Mouse (Mus musculus) heart, postnatal 0 days (tissue): ENCODE data around the gene Supt3. TPM values are rescaled to one million over a fixed set of nuclear protein-coding genes. Genes with fewer than 3 reads are reported as not detected.

Experiments used
- ATAC-seq: fragments of 200-750 bp; cut with Nextera tagmentation; 2 replicates; pipeline ENCODE4 v1.8.0; 2017; ENCODE audit warnings: low read depth, moderate number of reproducible peaks, moderate library complexity; ENCODE audit not compliant: insufficient read depth
- DNase-seq: peaks from one replicate; pipeline ENCODE4 v3.0.0-alpha.2; 2016; ENCODE audit warnings: low spot score
- H3K27ac ChIP-seq: fragments of 300-500 bp; sonication (generic); 2 replicates; pipeline ENCODE4 v1.5.1; 2014; ENCODE audit warnings: low read depth, mild to moderate bottlenecking
- H3K27me3 ChIP-seq: fragments of 300-500 bp; sonication (generic); 2 replicates; pipeline ENCODE4 v1.6.1; 2014; ENCODE audit warnings: low read length, mixed read lengths; ENCODE audit not compliant: control insufficient read depth, insufficient read depth
- H3K36me3 ChIP-seq: fragments of 300-500 bp; sonication (generic); replicated peaks from 2 replicates; pipeline ENCODE4 v1.6.1; 2014; ENCODE audit warnings: low read length, mixed read lengths; ENCODE audit not compliant: control insufficient read depth, insufficient read depth
- H3K4me1 ChIP-seq: fragments of 300-500 bp; sonication (generic); 2 replicates; pipeline ENCODE4 v1.6.1; 2014; ENCODE audit warnings: antibody characterized with exemption; ENCODE audit not compliant: control insufficient read depth, insufficient read depth
- H3K4me2 ChIP-seq: fragments of 300-500 bp; sonication (generic); 2 replicates; pipeline ENCODE4 v1.6.1; 2014; ENCODE audit warnings: low read depth, mild to moderate bottlenecking, low read length, moderate library complexity
- H3K4me3 ChIP-seq: fragments of 300-500 bp; sonication (generic); 2 replicates; pipeline ENCODE4 v1.5.1; 2014; ENCODE audit warnings: low read depth, low read length
- H3K9ac ChIP-seq: fragments of 300-500 bp; sonication (generic); replicated peaks from 2 replicates; pipeline ENCODE4 v1.6.1; 2014; ENCODE audit warnings: low read depth, low read length, mixed read lengths
- H3K9me3 ChIP-seq: fragments of 300-500 bp; sonication (generic); replicated peaks from 2 replicates; pipeline ENCODE4 v1.6.1; 2016; ENCODE audit warnings: low read length; ENCODE audit not compliant: control insufficient read depth
- CTCF ChIP-seq: IDR thresholded peaks from 2 replicates; pipeline ENCODE4 v1.5.1; 2016; ENCODE audit warnings: antibody characterized with exemption, control low read depth, low read depth
- EP300 ChIP-seq: IDR thresholded peaks from 2 replicates; pipeline ENCODE4 v1.6.1; 2016; ENCODE audit warnings: antibody characterized with exemption, low read depth
- WGBS: fragments of 180-500 bp; shearing (Covaris S2); extraction: QIAGEN DNeasy Blood & Tissue Kit; methylation state at CpG from one replicate; pipeline ENCODE4 v1.1.7; 2014; 5-methylcytosine and 5-hydroxymethylcytosine counted together
- polyA plus RNA-seq: library from polyadenylated mRNA; unstranded; fragments of >200 nt; fragmentation: Nextera tagmentation; extraction: Ambion mirVana; gene quantifications from 2 replicates; pipeline ENCODE4 v1.2.1, GENCODE M21; 2015
- total RNA-seq: library from RNA; depleted of rRNA; stranded (reverse); fragments of >200 nt; gene quantifications from 2 replicates; pipeline ENCODE4 v1.2.3, GENCODE M21; 2014; ENCODE audit warnings: low replicate concordance

Supt3 gene
- total and polyA plus RNA-seq, 2 experiments from 2014 or later, result 4.3 to 19.5 TPM

- ATAC-seq (no peak), DNase-seq (no peak)
- no peak overlapping the region for H3K27ac ChIP-seq
- no peak overlapping the region for H3K9ac ChIP-seq
- TF ChIP-seq CTCF, result no peak
- TF ChIP-seq EP300, result no peak
- H3K27me3 ChIP-seq, result no peaks in the 10 kb centered on the region
- H3K4me3 ChIP-seq, result no peak overlapping the region
- 53% methylated on average over 4 of the region's 4 CpGs for WGBS
- H3K9me3 ChIP-seq, result no peaks in the 10 kb centered on the region
- H3K4me2 ChIP-seq, result no peak overlapping the region
- H3K4me1 ChIP-seq, result 0 out of 2 replicates have a peak, but pooled peaks cover 4% of the 10 kb centered on the region
- no peaks in the 10 kb centered on the region for H3K36me3 ChIP-seq
These were observed 196.5 kb downstream of the Supt3 start for GRCm38 (mm10) chr17:44973489-44973888.

GRCm38 (mm10) chr17:44977690-44978089 is 200.7 kb downstream of the Supt3 start:
- no peaks in the 10 kb centered on the region for H3K9me3 ChIP-seq
- no peaks in the 10 kb centered on the region for H3K36me3 ChIP-seq
- no peak for DNase-seq
- TF ChIP-seq EP300, result no peak
- no peak for TF ChIP-seq CTCF
- no peak overlapping the region for H3K9ac ChIP-seq
- ATAC-seq, result no peak
- WGBS, result 95% methylated on average over 2 of the region's 2 CpGs
- H3K4me1 ChIP-seq, result peaks cover 5% of the 10 kb centered on the region; the same call in 1 of the 2 replicates
- no peak overlapping the region for H3K27ac ChIP-seq
- no peak overlapping the region for H3K4me3 ChIP-seq
- no peak overlapping the region for H3K4me2 ChIP-seq
- H3K27me3 ChIP-seq, result no peaks in the 10 kb centered on the region

- Histone ChIP-seq H3K9me3 (no peaks in the 10 kb centered on the region), H3K36me3 (no peaks in the 10 kb centered on the region), H3K4me2 (no peak overlapping the region), H3K9ac (no peak overlapping the region), H3K27me3 (no peaks in the 10 kb centered on the region), H3K27ac (no peak overlapping the region), H3K4me1 (peaks cover 10% of the 10 kb centered on the region), H3K4me3 (no peak overlapping the region)
- no peak for ATAC-seq
- no peak for DNase-seq
- WGBS, result 97% methylated on average over 2 of the region's 2 CpGs
- TF ChIP-seq CTCF (no peak), EP300 (no peak)
These were observed 211.0 kb downstream of the Supt3 start for GRCm38 (mm10) chr17:44987964-44988363.

GRCm38 (mm10) chr17:45003311-45003710 is 226.4 kb downstream of the Supt3 start:
- Histone ChIP-seq H3K4me1 (no peaks in the 10 kb centered on the region), H3K4me2 (no peak overlapping the region), H3K27me3 (no peaks in the 10 kb centered on the region), H3K9ac (no peak overlapping the region), H3K9me3 (no peaks in the 10 kb centered on the region), H3K27ac (no peak overlapping the region), H3K4me3 (no peak overlapping the region), H3K36me3 (no peaks in the 10 kb centered on the region)
- no peak for DNase-seq
- no peak for TF ChIP-seq EP300
- TF ChIP-seq CTCF, result no peak
- ATAC-seq, result no peak
- 86% methylated on average over 4 of the region's 4 CpGs for WGBS

GRCm38 (mm10) chr17:45004477-45005170 is 227.7 kb downstream of the Supt3 start:
- no peaks in the 10 kb centered on the region for H3K9me3 ChIP-seq
- no peaks in the 10 kb centered on the region for H3K4me1 ChIP-seq
- H3K9ac ChIP-seq, result no peak overlapping the region
- no peaks in the 10 kb centered on the region for H3K27me3 ChIP-seq
- no peaks in the 10 kb centered on the region for H3K36me3 ChIP-seq
- no peak overlapping the region for H3K4me3 ChIP-seq
- H3K27ac ChIP-seq, result no peak overlapping the region
- ATAC-seq (no peak), DNase-seq (no peak)
- 77% methylated on average over 13 of the region's 13 CpGs for WGBS
- no peak overlapping the region for H3K4me2 ChIP-seq
- TF ChIP-seq CTCF (no peak), EP300 (no peak)

GRCm38 (mm10) chr17:45007461-45007860 is 230.5 kb downstream of the Supt3 start:
- H3K9me3 ChIP-seq, result no peaks in the 10 kb centered on the region
- no peak overlapping the region for H3K27ac ChIP-seq
- no peak overlapping the region for H3K9ac ChIP-seq
- TF ChIP-seq EP300 (no peak), CTCF (no peak)
- no peak overlapping the region for H3K4me3 ChIP-seq
- no peak for DNase-seq
- no peaks in the 10 kb centered on the region for H3K36me3 ChIP-seq
- WGBS, result 68% methylated on average over 1 of the region's 1 CpGs
- ATAC-seq, result no peak
- no peaks in the 10 kb centered on the region for H3K27me3 ChIP-seq
- no peaks in the 10 kb centered on the region for H3K4me1 ChIP-seq
- no peak overlapping the region for H3K4me2 ChIP-seq
